Mouse (Mus musculus): ENCODE data around the gene 4930415O20Rik. TPM values are rescaled to one million over a fixed set of nuclear protein-coding genes. Genes with fewer than 3 reads are reported as not detected.

Gene 4930415O20Rik
- polyA plus RNA-seq, 1 experiment from 2014 or later, result not detected

DNA sequence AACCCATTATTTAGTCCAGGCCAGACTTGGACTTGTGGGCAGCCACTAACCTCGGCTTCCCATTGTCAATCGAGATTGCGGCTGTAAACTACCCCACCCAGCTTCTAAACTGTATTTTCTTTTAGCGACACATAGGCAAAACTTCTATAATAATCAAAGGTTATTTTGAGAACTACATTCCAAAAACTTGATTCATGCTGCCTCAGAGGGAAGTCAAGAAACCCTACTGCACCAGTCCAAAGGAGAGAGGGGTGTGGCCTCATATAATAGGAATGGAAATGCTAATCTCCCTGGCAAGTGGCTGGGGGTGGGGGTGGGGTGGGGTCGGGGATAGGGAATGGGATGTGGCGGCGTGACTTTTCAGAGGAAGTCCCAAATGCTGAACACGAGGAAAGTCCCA, 55.3 kb downstream of the 4930415O20Rik start:
- Histone ChIP-seq H3K36me3 (no peaks in the 10 kb centered on the region), H3K4me3 (no peak overlapping the region), H3K9ac (replicated peaks) (no peak overlapping the region), H3K9me3 (no peaks in the 10 kb centered on the region), H3K27me3 (peaks cover 54% of the 10 kb centered on the region), H3K27ac (replicated peaks) (no peak overlapping the region), H3K4me1 (peaks cover 23% of the 10 kb centered on the region), H3K4me2 (replicated peaks) (0 out of 2 replicates have a peak overlapping the region, but pooled peaks have one; percentile 5)
- no peak for ATAC-seq (ENCODE audit: low FRiP score, low read depth)
- 21% methylated on average over 8 of the region's 8 CpGs for WGBS

DNA sequence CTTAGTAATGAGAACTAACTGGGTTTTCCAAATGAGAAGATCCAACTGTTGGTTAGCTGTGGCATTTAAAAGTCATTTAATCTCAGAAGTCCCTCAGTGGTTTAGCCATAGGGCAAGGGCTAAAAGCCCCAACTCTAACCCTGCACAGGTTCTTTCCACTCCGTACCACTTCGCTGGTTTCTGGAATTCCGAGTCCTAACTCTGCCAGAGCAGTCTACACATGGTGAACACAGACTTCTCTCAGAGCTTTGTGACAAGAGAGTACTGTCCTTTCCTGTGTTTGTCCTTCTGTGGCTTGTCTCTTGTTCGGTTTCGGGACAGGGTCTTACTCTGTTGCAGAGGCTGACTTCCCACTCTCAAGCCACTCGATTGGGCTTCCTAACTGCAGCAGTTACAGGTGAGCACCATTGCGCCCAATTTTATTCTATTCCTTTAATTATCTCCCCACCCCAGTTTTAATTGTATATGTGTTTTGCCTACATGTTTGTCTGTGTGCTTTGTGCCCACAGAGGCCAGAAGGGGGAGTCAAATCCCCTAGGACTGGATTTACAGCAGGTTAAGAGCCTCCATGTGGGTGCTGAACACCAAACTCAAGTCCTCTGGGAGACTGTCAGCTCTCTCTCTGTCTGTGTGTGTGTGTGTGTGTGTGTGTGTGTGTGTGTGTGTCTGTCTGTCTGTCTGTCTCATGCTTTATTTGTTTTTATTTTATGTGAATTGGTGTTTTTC, 55.8 kb downstream of the 4930415O20Rik start:
- 81% methylated on average over 7 of the region's 7 CpGs for WGBS
- H3K9me3 ChIP-seq, result no peaks in the 10 kb centered on the region
- no peak overlapping the region for H3K4me3 ChIP-seq
- peaks cover 29% of the 10 kb centered on the region for H3K4me1 ChIP-seq
- H3K27ac ChIP-seq (replicated peaks), result no peak overlapping the region
- no peak overlapping the region for H3K4me2 ChIP-seq (replicated peaks)
- ATAC-seq (ENCODE audit: low FRiP score, low read depth), result no peak
- H3K9ac ChIP-seq (replicated peaks), result no peak overlapping the region
- H3K36me3 ChIP-seq, result no peaks in the 10 kb centered on the region
- peaks cover 56% of the 10 kb centered on the region for H3K27me3 ChIP-seq

DNA sequence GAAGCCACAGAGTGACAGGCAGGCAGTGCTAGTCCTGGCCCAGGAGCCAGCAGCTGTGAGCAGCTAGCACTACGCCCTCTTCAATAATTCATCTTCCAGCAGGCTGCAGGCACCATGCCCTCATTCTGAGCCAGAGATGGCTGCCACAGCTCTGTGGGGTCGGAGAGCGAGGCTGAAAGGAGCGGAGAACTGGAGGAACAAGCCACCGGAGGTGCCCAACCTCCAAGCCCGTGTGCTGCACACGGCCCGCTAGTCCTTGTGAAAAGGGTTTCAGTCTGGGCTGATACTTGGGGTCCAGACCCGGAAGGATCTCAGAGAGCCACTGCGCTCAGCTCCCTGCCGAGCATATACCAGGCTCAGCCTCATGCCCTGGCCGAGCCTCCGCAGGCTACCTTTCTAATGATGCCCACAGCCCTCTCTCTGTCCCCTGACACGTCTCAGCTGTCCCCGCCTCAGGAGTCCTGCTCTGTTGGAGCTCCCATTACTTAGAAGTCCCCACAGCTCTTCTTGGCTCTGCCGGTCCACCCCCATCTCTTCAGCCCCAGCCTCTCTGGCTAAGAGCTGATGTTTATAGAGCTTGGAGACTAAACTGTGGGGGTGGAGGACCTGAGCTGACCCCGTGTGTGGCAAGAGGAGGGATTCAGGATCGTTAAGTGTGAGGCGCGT, 57.9 kb downstream of the 4930415O20Rik start:
- Histone ChIP-seq H3K27me3 (peaks cover 59% of the 10 kb centered on the region), H3K27ac (replicated peaks) (peak overlapping the region; percentile 60), H3K4me1 (peaks cover 47% of the 10 kb centered on the region), H3K36me3 (no peaks in the 10 kb centered on the region), H3K9ac (replicated peaks) (peak overlapping the region; percentile 37), H3K4me2 (replicated peaks) (peak overlapping the region; percentile 45), H3K9me3 (no peaks in the 10 kb centered on the region), H3K4me3 (peak overlapping the region; percentile 22)
- no peak for ATAC-seq (ENCODE audit: low FRiP score, low read depth)
- WGBS, result 8% methylated on average over 20 of the region's 20 CpGs

DNA sequence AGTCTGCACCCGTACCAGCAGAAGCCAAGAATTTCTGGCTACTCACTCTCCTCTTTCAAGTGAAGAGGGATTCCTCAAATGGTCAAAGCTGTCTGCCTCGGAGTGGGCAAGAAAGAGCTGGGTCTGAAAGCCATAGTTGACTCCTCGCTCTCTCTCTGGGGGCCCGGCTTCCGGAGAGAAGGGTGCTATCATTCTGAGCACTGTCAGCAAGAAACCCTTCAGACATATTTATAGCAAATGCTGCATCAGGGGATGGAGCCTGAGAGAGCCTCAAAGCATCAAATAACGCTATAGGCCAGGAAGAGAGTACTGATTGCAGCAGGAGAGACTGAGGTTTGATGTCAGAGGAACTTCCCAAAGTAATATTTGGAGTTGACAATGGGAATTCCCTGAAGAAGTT, 58.7 kb downstream of the 4930415O20Rik start:
- no peak overlapping the region for H3K27ac ChIP-seq (replicated peaks)
- no peaks in the 10 kb centered on the region for H3K9me3 ChIP-seq
- H3K4me1 ChIP-seq, result peaks cover 52% of the 10 kb centered on the region
- no peak overlapping the region for H3K4me3 ChIP-seq
- peaks cover 57% of the 10 kb centered on the region for H3K27me3 ChIP-seq
- no peak overlapping the region for H3K9ac ChIP-seq (replicated peaks)
- ATAC-seq (ENCODE audit: low FRiP score, low read depth), result no peak
- H3K4me2 ChIP-seq (replicated peaks), result no peak overlapping the region
- H3K36me3 ChIP-seq, result no peaks in the 10 kb centered on the region
- 61% methylated on average over 6 of the region's 6 CpGs for WGBS

DNA sequence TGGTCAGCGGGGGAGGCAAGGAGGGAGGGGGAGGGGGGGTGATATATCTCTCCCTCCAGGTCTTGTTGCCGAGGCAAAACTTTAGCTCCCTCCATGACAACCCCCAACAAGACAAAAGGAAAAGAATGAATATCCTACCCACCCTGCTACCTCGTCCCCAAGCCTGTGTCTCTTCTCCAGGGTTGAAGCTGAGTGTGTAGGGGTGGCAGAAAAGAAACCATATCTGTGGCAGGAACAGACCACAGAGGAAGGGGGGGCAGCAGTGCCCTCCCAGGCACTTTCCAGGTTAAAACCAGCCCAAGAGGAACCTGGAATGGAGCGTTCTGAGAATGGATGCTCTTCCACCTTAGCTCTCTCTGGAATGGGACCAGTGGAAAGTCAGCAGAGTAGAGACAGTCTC, 59.7 kb downstream of the 4930415O20Rik start, which contains the start of gene Cacnb3:
Gene Cacnb3 (plus strand): TSS at position 301 of the 400 bp plus-strand sequence.
- H3K27me3 ChIP-seq, result peaks cover 57% of the 10 kb centered on the region
- peak within 1 kb of the TSS; percentile 97; the same call in 1 of the 2 replicates for H3K27ac ChIP-seq (replicated peaks)

DNA sequence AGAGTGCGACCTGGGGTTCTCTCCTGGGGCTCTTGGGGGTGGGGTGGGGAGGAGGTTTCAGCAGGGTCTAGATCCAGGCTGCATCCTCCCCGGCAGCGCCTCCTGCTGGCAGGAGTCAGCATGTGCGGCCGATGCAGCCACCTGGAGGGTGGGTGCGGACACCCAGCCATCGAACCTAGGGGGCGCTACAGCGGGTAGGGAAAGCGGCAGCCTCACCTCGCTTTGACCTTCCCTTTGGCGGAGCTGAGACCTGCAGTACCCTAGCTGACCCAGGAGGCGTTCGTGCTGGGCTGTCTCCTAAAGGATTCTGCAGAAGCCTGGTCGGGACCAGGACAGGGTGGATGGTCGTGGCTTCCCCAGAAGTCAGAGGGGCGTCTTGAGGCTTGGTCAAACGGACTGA, 60.7 kb downstream of the 4930415O20Rik start:
- no peaks in the 10 kb centered on the region for H3K36me3 ChIP-seq
- H3K4me1 ChIP-seq, result peaks cover 59% of the 10 kb centered on the region
- WGBS, result 0% methylated on average over 18 of the region's 18 CpGs
- ATAC-seq (ENCODE audit: low FRiP score, low read depth), result no peak
- H3K4me3 ChIP-seq, result peak overlapping the region; percentile 78
- no peaks in the 10 kb centered on the region for H3K9me3 ChIP-seq
- peak overlapping the region; percentile 86 for H3K4me2 ChIP-seq (replicated peaks)
- peaks cover 61% of the 10 kb centered on the region for H3K27me3 ChIP-seq
- peak overlapping the region; percentile 97 for H3K27ac ChIP-seq (replicated peaks)
- H3K9ac ChIP-seq (replicated peaks), result no peak overlapping the region; the same call in 1 of the 2 replicates

More for the DNA sequence above, 59.7 kb downstream of the 4930415O20Rik start, which contains the start of gene Cacnb3:
- no peaks in the 10 kb centered on the region for H3K9me3 ChIP-seq
- no peak within 1 kb of the TSS; the same call in 1 of the 2 replicates for H3K9ac ChIP-seq (replicated peaks)
- WGBS, result 42% methylated on average over 3 of the region's 4 CpGs
- peaks cover 58% of the 10 kb centered on the region for H3K4me1 ChIP-seq
- ATAC-seq (ENCODE audit: low FRiP score, low read depth), result no peak
- H3K36me3 ChIP-seq, result no peaks in the 10 kb centered on the region
- H3K4me3 ChIP-seq, result peak within 1 kb of the TSS; percentile 78
- H3K4me2 ChIP-seq (replicated peaks), result peak within 1 kb of the TSS; percentile 86

DNA sequence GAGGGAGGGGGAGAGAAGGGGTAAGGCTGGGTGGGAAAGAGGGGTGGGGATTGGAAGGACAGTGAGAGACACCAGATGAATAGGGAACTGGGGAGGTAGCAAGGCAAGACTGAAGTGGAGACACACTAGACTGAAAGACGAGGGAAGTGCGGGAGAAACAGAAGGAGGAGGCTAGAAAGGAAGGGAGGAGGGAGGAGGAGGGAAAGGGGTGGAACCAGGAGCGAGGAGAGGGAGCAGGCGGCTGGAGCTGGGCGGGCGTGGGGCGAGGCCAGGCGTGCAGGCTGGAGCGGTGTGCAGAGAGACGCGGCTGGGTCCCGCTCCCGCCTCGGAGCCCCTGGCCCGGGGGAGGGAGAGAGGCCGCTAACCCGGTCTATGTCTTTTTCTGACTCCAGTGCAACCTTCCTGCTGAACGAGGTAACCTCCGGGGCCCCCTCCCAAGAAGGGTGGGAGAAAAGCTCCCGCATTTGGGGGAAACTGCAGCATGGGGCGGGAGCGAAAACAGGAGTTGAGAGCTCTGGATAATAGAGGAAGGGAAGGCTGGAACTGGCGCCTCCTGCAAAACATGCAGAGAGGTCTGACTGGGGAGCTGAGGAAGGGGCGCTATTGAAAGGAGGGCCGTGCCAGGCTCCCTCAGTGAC, 61.4 kb downstream of the 4930415O20Rik start:
- H3K27me3 ChIP-seq, result peaks cover 66% of the 10 kb centered on the region
- 0 out of 2 replicates have a peak, but pooled peaks have one; percentile 11 for ATAC-seq (ENCODE audit: low FRiP score, low read depth)
- WGBS, result 1% methylated on average over 24 of the region's 25 CpGs
- no peaks in the 10 kb centered on the region for H3K36me3 ChIP-seq
- no peaks in the 10 kb centered on the region for H3K9me3 ChIP-seq
- H3K4me1 ChIP-seq, result peaks cover 66% of the 10 kb centered on the region
- H3K4me3 ChIP-seq, result peak overlapping the region; percentile 78
- H3K9ac ChIP-seq (replicated peaks), result peak overlapping the region; percentile 76
- peak overlapping the region; percentile 86 for H3K4me2 ChIP-seq (replicated peaks)
- H3K27ac ChIP-seq (replicated peaks), result peak overlapping the region; percentile 97

DNA sequence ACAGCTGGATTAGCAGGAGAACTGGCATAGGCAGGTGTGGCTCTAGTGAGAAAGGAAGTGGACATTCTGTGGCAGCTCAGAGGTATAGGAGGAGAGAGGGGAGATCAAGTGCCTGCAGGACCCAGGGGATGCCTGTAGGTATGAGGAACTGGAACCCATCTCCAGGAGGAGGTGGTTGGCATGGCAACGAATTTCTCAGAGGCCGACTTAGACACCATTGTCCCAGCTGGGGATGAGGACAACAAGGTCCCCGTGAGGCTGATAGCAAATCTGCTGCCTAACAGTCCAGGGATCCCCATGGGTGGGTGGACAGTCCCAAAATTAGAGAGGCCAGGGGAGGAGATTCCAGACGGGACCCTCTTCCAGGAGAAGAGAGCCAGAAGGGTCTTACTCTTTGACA, 62.1 kb downstream of the 4930415O20Rik start:
- H3K4me3 ChIP-seq, result peak overlapping the region; percentile 78
- peak overlapping the region; percentile 86 for H3K4me2 ChIP-seq (replicated peaks)
- H3K27me3 ChIP-seq, result peaks cover 66% of the 10 kb centered on the region
- no peaks in the 10 kb centered on the region for H3K9me3 ChIP-seq
- H3K9ac ChIP-seq (replicated peaks), result peak overlapping the region; percentile 76
- no peaks in the 10 kb centered on the region for H3K36me3 ChIP-seq
- peak overlapping the region; percentile 97 for H3K27ac ChIP-seq (replicated peaks)
- WGBS, result 0% methylated on average over 4 of the region's 4 CpGs
- no peak for ATAC-seq (ENCODE audit: low FRiP score, low read depth)
- H3K4me1 ChIP-seq, result peaks cover 73% of the 10 kb centered on the region

DNA sequence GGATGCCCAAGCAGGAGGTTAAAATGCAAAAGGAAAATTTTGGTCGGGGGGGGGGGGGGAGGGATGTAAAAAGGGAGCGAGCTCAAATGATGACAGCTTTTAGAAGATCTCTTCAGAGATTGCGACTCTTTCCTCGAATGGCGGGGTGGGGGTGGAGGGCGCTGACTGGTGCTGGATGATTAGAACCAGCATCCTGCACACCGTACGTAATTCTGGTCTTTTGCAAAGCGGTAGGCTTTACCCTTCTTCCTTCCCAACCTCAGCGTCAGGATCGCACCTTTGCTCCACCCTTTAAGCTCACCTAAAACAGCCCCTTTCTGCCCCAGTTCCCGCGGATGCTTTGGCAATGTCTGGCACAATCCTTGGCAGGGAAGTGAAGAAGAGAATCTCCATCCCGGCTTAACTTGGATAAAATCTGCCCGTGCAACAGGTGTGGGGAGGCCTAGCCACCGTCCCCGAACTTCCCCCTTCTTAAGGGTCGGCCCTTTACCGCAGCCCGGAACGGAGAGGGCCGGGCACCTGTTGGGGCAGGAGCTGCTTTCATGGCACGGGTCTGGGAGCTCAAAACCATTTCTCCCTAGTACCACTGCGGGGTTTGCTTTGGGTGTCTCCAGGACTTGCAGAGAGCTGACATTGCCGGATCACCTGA, 63.1 kb downstream of the 4930415O20Rik start:
- Histone ChIP-seq H3K9ac (replicated peaks) (peak overlapping the region; percentile 90), H3K9me3 (no peaks in the 10 kb centered on the region), H3K4me2 (replicated peaks) (peak overlapping the region; percentile 86), H3K27me3 (peaks cover 57% of the 10 kb centered on the region), H3K27ac (replicated peaks) (peak overlapping the region; percentile 97), H3K36me3 (no peaks in the 10 kb centered on the region), H3K4me1 (peaks cover 66% of the 10 kb centered on the region), H3K4me3 (peak overlapping the region; percentile 78)
- WGBS, result under 1% methylated on average over 24 of the region's 25 CpGs
- ATAC-seq (ENCODE audit: low FRiP score, low read depth), result peak; percentile 1; the same call in 1 of the 2 replicates

DNA sequence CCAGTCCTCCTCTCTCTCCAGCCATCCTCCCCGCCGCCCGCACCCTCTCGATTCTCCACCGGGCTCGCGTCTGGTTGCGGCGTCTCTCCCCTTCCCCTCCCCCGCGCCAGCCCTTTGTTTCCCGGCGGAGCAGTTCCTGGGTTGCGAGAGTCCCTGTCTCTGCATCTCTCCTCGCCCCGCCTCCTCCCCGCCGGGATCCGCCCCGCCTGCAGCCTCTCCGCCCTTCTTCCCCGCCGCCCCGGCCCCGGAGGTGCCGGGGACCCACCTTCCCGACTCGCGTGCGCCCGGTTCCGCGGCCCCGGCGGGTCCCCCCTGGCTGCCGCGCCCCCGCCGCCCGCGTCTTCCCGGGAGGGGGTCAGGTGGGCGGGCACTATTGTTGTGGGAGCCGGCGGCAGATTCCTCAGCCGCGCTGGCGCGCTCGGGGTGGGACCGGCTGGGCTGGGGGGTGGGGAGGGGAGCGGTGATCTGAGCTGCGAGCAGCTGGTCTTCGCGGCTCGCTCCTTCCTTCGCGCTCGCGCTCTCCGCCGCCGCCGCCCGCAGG, 63.8 kb downstream of the 4930415O20Rik start:
- Histone ChIP-seq H3K4me3 (peak overlapping the region; percentile 78), H3K27ac (replicated peaks) (peak overlapping the region; percentile 97), H3K36me3 (peaks cover 3% of the 10 kb centered on the region), H3K4me2 (replicated peaks) (peak overlapping the region; percentile 86), H3K27me3 (peaks cover 50% of the 10 kb centered on the region), H3K9ac (replicated peaks) (peak overlapping the region; percentile 90), H3K9me3 (no peaks in the 10 kb centered on the region), H3K4me1 (peaks cover 63% of the 10 kb centered on the region)
- ATAC-seq (ENCODE audit: low FRiP score, low read depth), result peak; percentile 75
- WGBS, result under 1% methylated on average over 53 of the region's 65 CpGs

DNA sequence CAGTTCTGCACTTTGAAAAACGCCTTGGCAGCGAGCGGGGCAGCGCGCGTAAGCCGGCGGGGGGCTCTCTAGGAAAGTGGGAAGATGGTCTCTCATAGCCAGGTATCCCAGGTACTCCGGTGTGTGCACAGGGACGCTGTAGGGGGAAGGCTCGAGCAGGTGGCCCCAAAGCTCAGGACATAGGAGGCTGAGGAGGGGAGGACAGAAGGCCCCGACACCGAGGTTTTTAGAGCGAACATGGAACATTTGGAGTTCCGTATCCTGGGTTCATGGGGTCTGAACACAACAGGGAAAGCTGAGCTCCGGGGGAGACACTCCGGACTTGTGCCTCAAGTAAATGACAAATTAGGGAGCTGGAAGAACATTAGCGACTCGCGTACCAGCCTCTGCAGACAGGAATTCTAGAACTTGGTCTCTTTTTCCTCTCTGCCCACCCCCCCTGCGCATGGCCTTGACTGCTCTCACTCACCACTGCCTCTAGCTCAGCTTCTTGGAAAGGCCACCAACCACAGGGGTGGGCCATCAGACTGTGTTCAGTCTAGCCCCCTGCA, 64.6 kb downstream of the 4930415O20Rik start:
- Histone ChIP-seq H3K9ac (replicated peaks) (peak overlapping the region; percentile 90), H3K4me3 (peak overlapping the region; percentile 78), H3K4me2 (replicated peaks) (peak overlapping the region; percentile 86), H3K27ac (replicated peaks) (peak overlapping the region; percentile 97), H3K9me3 (no peaks in the 10 kb centered on the region), H3K36me3 (peaks cover 11% of the 10 kb centered on the region), H3K4me1 (peaks cover 63% of the 10 kb centered on the region), H3K27me3 (peaks cover 42% of the 10 kb centered on the region)
- WGBS, result 1% methylated on average over 20 of the region's 21 CpGs
- ATAC-seq (ENCODE audit: low FRiP score, low read depth), result peak; percentile 5; the same call in 1 of the 2 replicates
